7 mouse cellular contexts compared by ENCODE assay signal in genomic region chr7:34630211-34631085, GRCm38 (mm10). TPM values are rescaled to one million over a fixed set of nuclear protein-coding genes. Genes with fewer than 3 reads are reported as not detected.
DNase-seq lines count a peak whose midpoint lies in the region; ATAC-seq lines count a peak whose summit lies in the region.

No protein-coding gene starts in this region.

- peak; percentile 90 for ATAC-seq in common myeloid progenitor, adult 5-6 weeks (replicated peaks; ENCODE audit: low read depth, poor library complexity, severe bottlenecking)
- peak; percentile 63; the same call in 1 of the 2 replicates for ATAC-seq in megakaryocyte-erythroid progenitor cell, adult 5-6 weeks (replicated peaks; ENCODE audit: low FRiP score, low TSS enrichment, poor library complexity, severe bottlenecking)

- intact Hi-C loops in gastrocnemius, postnatal 36 days (cut with DNase I) = no loop called here
- intact Hi-C loops in left cerebral cortex, postnatal 4 days (cut with DNase I) = no loop called here

- peak; percentile 37 for DNase-seq in T-cell, adult 2 months (ENCODE audit: low spot score)
- peak; percentile 62 to 75 for DNase-seq in gastrocnemius, postnatal 36 days
- peak; percentile 35 for DNase-seq in induced T-regulatory cell, adult 2 months (ENCODE audit: low read depth)
- peak; percentile 65 for DNase-seq in left cerebral cortex, postnatal 4 days
- peak; percentile 24 to 30 for DNase-seq in spleen, postnatal 36 days (ENCODE audit: low spot score in 2 of 2)

RNA-seq across cellular contexts. Expression of gene Kctd15, which starts 26.1 kb away (rescaled TPM):
- not detected in 2 replicates for total RNA-seq in common myeloid progenitor, adult 5-6 weeks (2017)
- total RNA-seq in gastrocnemius, postnatal 36 days (2021) = 10 to 100 TPM; 41.0 to 42.9 TPM
- 10 to 100 TPM; 41.6 to 47.3 TPM for total RNA-seq in left cerebral cortex, postnatal 4 days (2021)
- not detected in 2 replicates for total RNA-seq in megakaryocyte-erythroid progenitor cell, adult 5-6 weeks (2014; fragmentation: Nextera tagmentation)
- total RNA-seq in megakaryocyte-erythroid progenitor cell, adult 5-6 weeks (2017) = 0.38 TPM in 1 of 2 replicates, not detected in the other

Comparison
In these comparisons a context has a peak if more than half of its experiments do, and no peak if none do; other contexts are left out.
1. Peak in every context shown above with its lines: DNase-seq and ATAC-seq.
2. RNA of gene Kctd15, which starts 26.1 kb away (total RNA-seq): 41.6 to 47.3 TPM in left cerebral cortex, postnatal 4 days and 41.0 to 42.9 TPM in gastrocnemius, postnatal 36 days; not detected in common myeloid progenitor, adult 5-6 weeks and 0.38 TPM in megakaryocyte-erythroid progenitor cell, adult 5-6 weeks; every median in the first group is over 10 times any median in the second.